Mouse (Mus musculus) liver, embryonic 14.5 days (tissue): Measurements from ENCODE around the gene Acoxl. TPM values are rescaled to one million over a fixed set of nuclear protein-coding genes. Genes with fewer than 3 reads are reported as not detected.

Experiments used
- ATAC-seq: fragments of 200-750 bp; cut with Nextera tagmentation; 2 replicates; pipeline ENCODE4 v1.8.0; 2017; ENCODE audit warnings: moderate number of reproducible peaks, mild to moderate bottlenecking, moderate library complexity; ENCODE audit not compliant: insufficient read depth
- DNase-seq, 3 experiments: peaks; one replicate each; pipeline ENCODE4 v3.0.0-alpha.2; 2012 to 2013; ENCODE audit warnings: low read depth in 3 of 3, low spot score in 3 of 3
- H3K27ac ChIP-seq: fragments of 300-500 bp; sonication (generic); 2 replicates; pipeline ENCODE4 v1.5.1; 2014; ENCODE audit warnings: moderate library complexity, mild to moderate bottlenecking, control low read depth, inconsistent platforms
- H3K27me3 ChIP-seq: fragments of 300-500 bp; sonication (generic); 2 replicates; pipeline ENCODE4 v1.6.1; 2014; ENCODE audit warnings: mild to moderate bottlenecking, low read length, moderate library complexity; ENCODE audit not compliant: control insufficient read depth, insufficient read depth
- H3K36me3 ChIP-seq: fragments of 300-500 bp; sonication (generic); replicated peaks from 2 replicates; pipeline ENCODE4 v1.6.1; 2014; ENCODE audit warnings: low read depth; ENCODE audit not compliant: control insufficient read depth, insufficient read depth
- H3K4me1 ChIP-seq, 2 experiments: fragments of 200-500 bp in 1 of 2; fragments of 300-500 bp in 1 of 2; sonication (generic) in 1 of 2; replicated peaks; 2 replicates each; pipeline ENCODE4 v1.6.1; 2012 to 2014; ENCODE audit warnings: antibody characterized with exemption in 1 of 2, inconsistent platforms in 1 of 2, low read length in 1 of 2; ENCODE audit not compliant: control insufficient read depth in 2 of 2, insufficient read depth in 2 of 2
- H3K4me2 ChIP-seq: fragments of 300-500 bp; sonication (generic); 2 replicates; pipeline ENCODE4 v1.6.1; 2014; ENCODE audit warnings: low read depth, mild to moderate bottlenecking, control low read depth, moderate library complexity
- H3K4me3 ChIP-seq, 2 experiments: fragments of 200-500 bp in 1 of 2; fragments of 300-500 bp in 1 of 2; sonication (generic) in 1 of 2; 2 replicates each; pipeline ENCODE4 v1.5.1; 2012 to 2014; ENCODE audit warnings: low read depth in 2 of 2, low read length in 2 of 2, mild to moderate bottlenecking in 2 of 2, control low read depth in 1 of 2, inconsistent platforms in 1 of 2, moderate library complexity in 1 of 2; ENCODE audit not compliant: insufficient read depth in 1 of 2
- H3K9ac ChIP-seq: fragments of 300-500 bp; sonication (generic); replicated peaks from 2 replicates; pipeline ENCODE4 v1.6.1; 2014; ENCODE audit warnings: mild to moderate bottlenecking, control low read depth, moderate library complexity
- H3K9me3 ChIP-seq: fragments of 300-500 bp; sonication (generic); 2 replicates; pipeline ENCODE4 v1.6.1; 2016; ENCODE audit warnings: low read length, mixed read lengths; ENCODE audit not compliant: control insufficient read depth
- CTCF ChIP-seq: IDR thresholded peaks from 2 replicates; pipeline ENCODE4 v1.5.1; 2016; ENCODE audit warnings: antibody characterized with exemption, low read depth, control low read depth
- EP300 ChIP-seq: IDR thresholded peaks from 2 replicates; pipeline ENCODE4 v1.6.1; 2016; ENCODE audit warnings: antibody characterized with exemption, low read depth
- WGBS: fragments of 180-500 bp; shearing (Covaris S2); extraction: QIAGEN DNeasy Blood & Tissue Kit; methylation state at CpG from one replicate; pipeline ENCODE4 v1.1.7; 2014; ENCODE audit not compliant: insufficient replicate concordance; 5-methylcytosine and 5-hydroxymethylcytosine counted together
- polyA plus RNA-seq, 2 experiments: library from polyadenylated mRNA; depleted of rRNA in 1 of 2; stranded (reverse) in 1 of 2; unstranded in 1 of 2; fragments of >200 nt; fragmentation: Nextera tagmentation in 1 of 2; extraction: Ambion mirVana in 1 of 2; gene quantifications; 2 replicates each; pipeline versions ENCODE4 v1.2.1 to v1.2.3; 2012 to 2014

Gene Acoxl
- polyA plus RNA-seq, 2 experiments, result not detected

GRCm38 (mm10) chr2:128023855-128024254 lies 185.2 kb downstream of the Acoxl start:
- no peak for ATAC-seq
- no peak overlapping the region for H3K9ac ChIP-seq
- 49% methylated on average over 2 of the region's 2 CpGs for WGBS
- no peaks in the 10 kb centered on the region for H3K9me3 ChIP-seq
- no peak for DNase-seq
- H3K4me2 ChIP-seq, result no peak overlapping the region
- H3K36me3 ChIP-seq, result no peaks in the 10 kb centered on the region
- TF ChIP-seq CTCF (no peak), EP300 (no peak)
- no peak overlapping the region for H3K27ac ChIP-seq
- H3K4me3 ChIP-seq, result no peak overlapping the region
- H3K27me3 ChIP-seq, result no peaks in the 10 kb centered on the region
- H3K4me1 ChIP-seq, result no peaks in the 10 kb centered on the region

GRCm38 (mm10) chr2:128027696-128028095 lies 189.0 kb downstream of the Acoxl start:
- no peaks in the 10 kb centered on the region for H3K9me3 ChIP-seq
- no peak overlapping the region for H3K27ac ChIP-seq
- WGBS, result 44% methylated on average over 12 of the region's 12 CpGs
- H3K36me3 ChIP-seq, result no peaks in the 10 kb centered on the region
- H3K4me2 ChIP-seq, result no peak overlapping the region
- H3K9ac ChIP-seq, result no peak overlapping the region
- DNase-seq, result no peak
- no peak for TF ChIP-seq EP300
- no peak for TF ChIP-seq CTCF
- no peaks in the 10 kb centered on the region for H3K27me3 ChIP-seq
- no peak overlapping the region for H3K4me3 ChIP-seq
- ATAC-seq, result no peak
- H3K4me1 ChIP-seq, result no peaks in the 10 kb centered on the region

- no peak for DNase-seq
- no peak for ATAC-seq
- no peaks in the 10 kb centered on the region for H3K27me3 ChIP-seq
- H3K9ac ChIP-seq, result no peak overlapping the region
- no peak overlapping the region for H3K4me3 ChIP-seq
- H3K4me1 ChIP-seq, result no peaks in the 10 kb centered on the region
- no peak overlapping the region for H3K27ac ChIP-seq
- no peak for TF ChIP-seq CTCF
- no peak for TF ChIP-seq EP300
- no peak overlapping the region for H3K4me2 ChIP-seq
- no peaks in the 10 kb centered on the region for H3K9me3 ChIP-seq
- H3K36me3 ChIP-seq, result no peaks in the 10 kb centered on the region
- 57% methylated on average over 2 of the region's 2 CpGs for WGBS
These were observed 191.3 kb downstream of the Acoxl start for GRCm38 (mm10) chr2:128029968-128030367.

- 36% methylated on average over 4 of the region's 4 CpGs for WGBS
- no peak overlapping the region for H3K9ac ChIP-seq
- H3K27me3 ChIP-seq, result no peaks in the 10 kb centered on the region
- no peaks in the 10 kb centered on the region for H3K36me3 ChIP-seq
- H3K27ac ChIP-seq, result no peak overlapping the region
- no peak for TF ChIP-seq CTCF
- TF ChIP-seq EP300, result no peak
- H3K4me2 ChIP-seq, result no peak overlapping the region
- no peaks in the 10 kb centered on the region for H3K4me1 ChIP-seq
- DNase-seq (no peak), ATAC-seq (no peak)
- H3K4me3 ChIP-seq, result no peak overlapping the region
- H3K9me3 ChIP-seq, result no peaks in the 10 kb centered on the region
These were observed 193.4 kb downstream of the Acoxl start for GRCm38 (mm10) chr2:128032111-128032510.

GRCm38 (mm10) chr2:128033503-128033902 lies 194.8 kb downstream of the Acoxl start:
- H3K4me1 ChIP-seq, result no peaks in the 10 kb centered on the region
- WGBS, result 74% methylated on average over 3 of the region's 3 CpGs
- ATAC-seq (no peak), DNase-seq (no peak)
- H3K4me2 ChIP-seq, result no peak overlapping the region
- no peak for TF ChIP-seq CTCF
- no peak for TF ChIP-seq EP300
- H3K9me3 ChIP-seq, result no peaks in the 10 kb centered on the region
- H3K4me3 ChIP-seq, result no peak overlapping the region
- no peak overlapping the region for H3K27ac ChIP-seq
- no peaks in the 10 kb centered on the region for H3K36me3 ChIP-seq
- H3K27me3 ChIP-seq, result no peaks in the 10 kb centered on the region
- no peak overlapping the region for H3K9ac ChIP-seq

- no peaks in the 10 kb centered on the region for H3K27me3 ChIP-seq
- no peak overlapping the region for H3K4me3 ChIP-seq
- 69% methylated on average over 9 of the region's 9 CpGs for WGBS
- no peak overlapping the region for H3K4me2 ChIP-seq
- no peak for TF ChIP-seq CTCF
- no peak for TF ChIP-seq EP300
- no peak overlapping the region for H3K27ac ChIP-seq
- H3K36me3 ChIP-seq, result no peaks in the 10 kb centered on the region
- H3K4me1 ChIP-seq, result no peaks in the 10 kb centered on the region
- no peak overlapping the region for H3K9ac ChIP-seq
- no peak for DNase-seq
- H3K9me3 ChIP-seq, result no peaks in the 10 kb centered on the region
- no peak for ATAC-seq
These were observed 195.5 kb downstream of the Acoxl start for GRCm38 (mm10) chr2:128034066-128034665.
